Mouse (Mus musculus) megakaryocyte-erythroid progenitor cell, adult 5-6 weeks (primary cell): ENCODE measurements around the gene Crtc3. TPM values are rescaled to one million over a fixed set of nuclear protein-coding genes. Genes with fewer than 3 reads are reported as not detected.

ENCODE experiments used
- ATAC-seq: replicated peaks from 2 replicates; pipeline ENCODE4 v1.8.0; 2016; ENCODE audit warnings: mild to moderate bottlenecking, inconsistent platforms; ENCODE audit not compliant: severe bottlenecking, poor library complexity, low FRiP score, low TSS enrichment
- total RNA-seq, 2 experiments: library from RNA; stranded (forward) in 1 of 2; stranded (reverse) in 1 of 2; fragments of 200-1000, 215-1000 nt in 1 of 2; fragments of >200 nt in 1 of 2; fragmentation: Nextera tagmentation in 1 of 2; gene quantifications; 2 replicates each; pipeline ENCODE4 v1.2.3; 2014 to 2017

Crtc3 gene
- total RNA-seq, 2 experiments from 2014 or later = 8.2 to 29.3 TPM

GRCm38 (mm10) chr7:80577417-80577980, 111.2 kb downstream of the Crtc3 start:
- no peak for ATAC-seq

- ATAC-seq = no peak
Observed at GRCm38 (mm10) chr7:80576626-80577025, 112.1 kb downstream of the Crtc3 start.

GRCm38 (mm10) chr7:80575750-80576149, 112.9 kb downstream of the Crtc3 start:
- ATAC-seq = no peak

DNA sequence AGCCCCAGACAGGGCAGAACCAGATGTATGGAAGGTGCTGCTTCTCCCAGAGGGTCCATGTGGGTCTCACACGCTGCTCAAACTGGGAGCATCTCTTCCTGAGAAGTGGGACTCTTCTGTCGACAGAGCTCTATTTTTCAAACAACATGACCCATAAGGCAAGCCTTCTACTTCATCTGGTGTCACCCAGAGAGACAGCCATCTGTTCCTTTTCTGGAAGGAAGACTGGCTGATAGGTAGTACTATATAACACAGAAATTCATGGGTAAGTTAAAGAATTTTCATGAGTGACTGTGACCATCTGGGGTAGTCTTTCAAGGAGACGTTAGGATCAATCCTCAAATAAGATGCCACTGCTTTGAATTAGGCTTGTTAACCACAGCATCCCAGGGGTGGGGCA, 115.6 kb downstream of the Crtc3 start:
- no peak for ATAC-seq

DNA sequence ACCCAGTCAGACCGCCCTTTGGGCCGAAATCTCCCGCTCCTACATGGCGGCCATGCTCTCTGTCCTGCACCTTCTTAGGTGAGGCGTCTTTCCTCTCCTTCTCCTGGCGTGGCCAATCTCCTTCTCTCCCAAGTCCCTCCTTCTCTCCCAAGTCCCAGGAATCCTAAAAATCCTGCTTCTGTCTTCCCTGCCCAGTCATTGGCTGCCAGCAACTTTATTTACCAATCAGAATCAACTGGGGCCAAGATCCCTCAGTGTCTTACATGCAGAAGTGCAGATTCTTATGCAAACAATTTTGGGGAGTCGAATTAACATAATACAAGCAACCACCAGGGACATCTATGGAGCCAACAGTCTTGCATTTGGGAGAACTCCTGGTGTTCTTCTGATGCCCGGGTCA, 120.7 kb downstream of the Crtc3 start:
- ATAC-seq = no peak

DNA sequence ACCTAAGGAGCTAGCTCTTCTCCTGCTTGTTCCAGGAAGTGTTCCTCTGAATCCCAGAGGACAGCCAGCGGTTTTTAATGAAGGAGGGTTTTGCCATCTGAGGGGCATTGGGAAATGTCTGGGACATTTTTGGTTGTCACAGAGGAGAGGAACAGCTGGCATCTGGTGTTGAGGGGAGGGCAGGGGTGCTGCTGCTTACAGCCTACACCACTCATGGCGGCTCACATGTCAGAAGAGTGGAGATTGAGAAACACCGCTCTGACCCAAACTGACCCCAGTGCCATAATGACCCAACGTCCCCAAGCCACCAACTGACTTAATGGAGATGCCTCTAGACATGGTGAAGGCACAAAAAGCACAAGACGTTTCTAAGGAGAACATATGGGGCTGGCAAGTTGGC, 126.7 kb downstream of the Crtc3 start:
- ATAC-seq = no peak

DNA sequence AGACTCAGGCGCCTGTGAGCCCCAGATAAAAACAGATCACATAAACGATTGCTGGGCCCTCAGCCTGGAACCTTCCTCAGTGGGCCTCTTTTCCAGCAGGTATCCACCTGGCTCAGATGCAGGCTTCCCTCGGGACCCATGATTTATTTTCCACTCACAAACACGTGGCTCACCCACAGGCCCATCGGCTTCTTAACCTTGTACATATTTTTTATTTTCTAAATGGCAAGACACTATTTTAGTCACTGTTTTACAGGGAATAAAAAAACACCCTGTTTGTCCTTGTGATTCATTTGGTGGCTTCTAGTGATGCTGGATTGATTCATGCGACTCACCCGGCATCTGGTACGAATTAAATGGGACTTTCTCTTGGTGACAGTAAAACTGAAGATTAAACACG, 127.4 kb downstream of the Crtc3 start:
- no peak for ATAC-seq

DNA sequence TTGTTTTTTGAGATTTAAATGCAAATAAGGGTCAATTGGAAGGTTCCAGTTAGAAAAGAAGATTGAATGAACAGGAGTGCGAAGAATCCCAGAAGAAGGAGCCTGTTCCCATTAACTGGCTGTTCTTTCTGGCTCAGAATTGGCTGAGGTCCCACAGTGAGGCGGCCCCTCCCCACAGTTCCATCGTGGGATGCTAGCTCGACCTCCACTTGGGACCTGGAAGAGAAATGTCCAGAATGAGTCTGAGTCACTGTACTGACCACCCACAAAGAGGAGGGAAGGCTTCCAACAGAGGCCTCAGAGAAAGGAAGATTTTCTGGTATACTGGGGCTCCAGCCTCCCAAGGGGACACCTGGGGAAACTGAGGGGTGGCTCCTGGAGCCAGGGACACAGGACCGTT, 130.1 kb downstream of the Crtc3 start:
- no peak for ATAC-seq

DNA sequence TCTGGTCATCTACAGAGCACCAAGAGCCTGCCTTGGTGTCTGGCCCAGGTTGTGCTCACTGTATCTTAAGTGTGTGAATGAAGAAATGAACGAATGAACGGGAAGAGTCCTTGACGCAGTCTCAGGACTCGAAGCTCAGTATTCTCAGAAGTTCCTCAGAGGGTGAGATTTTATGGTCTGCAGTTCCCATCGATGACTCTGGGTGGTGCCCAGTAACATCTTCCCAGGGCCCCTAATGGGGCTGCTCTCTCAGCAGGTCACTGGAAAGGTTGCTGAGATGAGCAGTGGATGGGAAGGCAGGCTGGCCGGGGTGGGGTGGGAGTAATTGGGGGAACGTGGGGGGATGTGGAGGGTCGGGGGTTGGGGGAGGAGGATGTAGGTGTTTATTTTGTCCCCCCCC, 130.6 kb downstream of the Crtc3 start:
- ATAC-seq = no peak; the same call in 1 of the 2 replicates

GRCm38 (mm10) chr7:80557161-80557560, 131.5 kb downstream of the Crtc3 start:
- ATAC-seq = no peak

DNA sequence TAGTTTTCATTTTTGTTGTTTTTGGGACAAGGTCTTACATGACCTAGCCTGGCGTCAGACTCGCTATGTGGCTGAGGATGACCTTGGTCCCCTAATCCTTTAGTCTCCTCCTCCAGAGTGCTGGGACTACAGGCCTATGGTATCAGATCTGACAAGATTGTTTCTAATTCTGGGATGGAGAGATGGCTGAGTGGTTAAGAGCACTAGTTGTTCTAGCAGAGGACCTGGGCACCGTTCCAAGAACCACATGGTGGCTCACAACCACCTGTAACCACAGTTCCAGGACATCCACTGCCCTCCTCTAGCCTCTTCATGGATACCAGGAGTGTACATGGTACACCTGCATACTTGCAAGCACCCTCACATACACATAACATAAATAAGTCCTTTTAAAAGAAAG, 132.5 kb downstream of the Crtc3 start:
- peak; percentile 33; the same call in 1 of the 2 replicates for ATAC-seq

DNA sequence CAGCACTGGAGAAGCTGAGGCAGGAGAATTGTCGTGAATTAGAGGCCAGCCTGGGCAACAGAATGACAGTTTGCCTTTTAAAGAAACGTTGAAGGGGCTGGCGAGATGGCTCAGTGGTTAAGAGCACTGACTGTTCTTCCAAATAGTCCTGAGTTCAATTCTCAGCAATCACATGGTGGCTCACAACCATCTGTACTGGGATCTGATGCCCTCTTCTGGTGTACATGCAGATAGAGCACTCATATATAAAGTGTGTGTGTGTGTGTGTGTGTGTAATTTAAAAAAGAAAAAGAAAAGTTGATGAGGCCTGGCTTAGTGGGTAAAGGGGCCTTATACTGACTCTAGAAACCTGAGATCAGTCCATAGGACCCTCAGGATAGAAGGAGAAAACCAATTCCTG, 133.5 kb downstream of the Crtc3 start:
- no peak for ATAC-seq

GRCm38 (mm10) chr7:80554180-80555021, 134.3 kb downstream of the Crtc3 start:
- ATAC-seq = no peak

DNA sequence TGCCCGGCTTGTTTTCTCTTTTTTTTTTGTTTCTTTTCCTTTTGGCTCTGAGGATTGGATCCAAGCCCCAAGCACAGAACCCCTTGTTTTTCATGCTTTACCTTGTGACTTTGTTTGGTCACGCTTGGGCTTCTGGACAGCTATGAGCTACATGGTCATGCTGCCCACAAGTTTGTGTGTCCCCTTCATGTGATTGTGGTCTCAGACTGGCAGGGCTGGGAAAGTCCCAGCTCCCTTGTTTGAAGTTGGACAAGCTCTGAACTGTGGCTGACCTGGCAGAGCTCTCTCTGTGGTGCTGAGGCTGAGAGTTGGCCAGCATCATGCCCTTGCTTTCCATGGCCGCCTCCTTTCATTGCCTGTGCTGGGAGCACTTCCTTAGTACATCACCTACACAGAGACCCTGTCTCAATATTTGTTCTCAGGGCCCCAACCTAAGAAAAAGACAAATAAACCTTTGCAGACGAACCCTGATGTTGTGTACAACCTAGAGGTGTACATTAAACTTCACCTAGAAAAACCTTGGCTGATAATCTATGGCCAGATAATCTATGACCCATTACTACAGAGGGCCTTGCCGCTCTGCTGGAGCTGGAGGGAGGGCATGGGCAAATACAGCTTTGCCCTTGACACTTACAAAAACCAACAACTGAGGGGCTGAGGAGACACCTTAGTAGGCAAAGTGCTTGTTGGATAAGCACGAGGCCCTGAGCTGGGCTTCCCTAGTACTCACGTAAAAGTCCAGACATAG, 140.0 kb downstream of the Crtc3 start:
- ATAC-seq = no peak

GRCm38 (mm10) chr7:80542139-80542831, 146.4 kb downstream of the Crtc3 start:
- peak; percentile 90 for ATAC-seq

GRCm38 (mm10) chr7:80539581-80539980, 149.1 kb downstream of the Crtc3 start:
- no peak for ATAC-seq
